Comparison of ENCODE assay signal across 20 mouse cellular contexts in genomic region chr9:110947261-110947661, GRCm38 (mm10). TPM values are rescaled to one million over a fixed set of nuclear protein-coding genes. Genes with fewer than 3 reads are reported as not detected.
DNase-seq lines count a peak whose midpoint lies in the region; ATAC-seq and TF ChIP-seq lines count a peak whose summit lies in the region.
"Had no signal": no experiment of that assay in that cellular context is flagged by ENCODE, and none has a peak within 500 bp of the region (broad histone marks: within the 10 kb centered on the region; RNA-seq: fewer than 3 reads in every experiment).

No protein-coding gene starts in this region.

- 2% methylated on average over 6 of the region's 6 CpGs for WGBS in forebrain, embryonic 11.5 days
- 4% methylated on average over 6 of the region's 6 CpGs for WGBS in forebrain, embryonic 15.5 days
- WGBS in midbrain, embryonic 10.5 days = 0% methylated on average over 6 of the region's 6 CpGs
- 14% methylated on average over 6 of the region's 6 CpGs for WGBS in midbrain, postnatal 0 days
- WGBS in limb, embryonic 10.5 days = 3% methylated on average over 6 of the region's 6 CpGs

- H3K4me1 ChIP-seq in forebrain, embryonic 11.5 days (replicated peaks; ENCODE audit: control insufficient read depth, insufficient read depth, low read length) = peaks cover 12% of the 10 kb centered on the region
- H3K4me1 ChIP-seq in forebrain, embryonic 15.5 days = no peaks in the 10 kb centered on the region; the same call in 1 of the 2 replicates
- peaks cover 34% of the 10 kb centered on the region for H3K4me1 ChIP-seq in midbrain, embryonic 10.5 days
- H3K4me1 ChIP-seq in midbrain, postnatal 0 days (ENCODE audit: insufficient read depth, low read length) = no peaks in the 10 kb centered on the region
- peaks cover 16% of the 10 kb centered on the region for H3K4me1 ChIP-seq in limb, embryonic 10.5 days

- peak overlapping the region; percentile 34 for H3K4me2 ChIP-seq in forebrain, embryonic 11.5 days (ENCODE audit: low read depth, low read length, severe bottlenecking)
- H3K4me2 ChIP-seq in forebrain, embryonic 15.5 days (replicated peaks) = no peak overlapping the region
- H3K4me2 ChIP-seq in midbrain, postnatal 0 days (ENCODE audit: low read depth, low read length, poor library complexity, severe bottlenecking) = no peak overlapping the region
- H3K4me2 ChIP-seq: embryonic facial prominence, embryonic 15.5 days had no signal

- TF ChIP-seq CTCF in midbrain, postnatal 0 days (IDR thresholded peaks at IDR 0.05) = no peak

- no peak overlapping the region for H3K4me3 ChIP-seq in forebrain, embryonic 11.5 days (ENCODE audit: low read depth, low read length)
- H3K4me3 ChIP-seq in forebrain, embryonic 15.5 days = no peak overlapping the region
- peak overlapping the region; percentile 35 for H3K4me3 ChIP-seq in midbrain, embryonic 10.5 days
- no peak overlapping the region for H3K4me3 ChIP-seq in midbrain, postnatal 0 days (ENCODE audit: low read depth, low read length)
- H3K4me3 ChIP-seq in limb, embryonic 10.5 days = peak overlapping the region; percentile 20
- H3K4me3 ChIP-seq: embryonic facial prominence, embryonic 15.5 days had no signal

- peak; percentile 64 for ATAC-seq in forebrain, embryonic 11.5 days (replicated peaks; ENCODE audit: low FRiP score)
- ATAC-seq in forebrain, embryonic 15.5 days (replicated peaks) = no peak
- no peak for ATAC-seq in midbrain, postnatal 0 days (ENCODE audit: low FRiP score)

- H3K27me3 ChIP-seq in forebrain, embryonic 11.5 days (ENCODE audit: control insufficient read depth, insufficient read depth, low read length) = peaks cover 26% of the 10 kb centered on the region
- H3K27me3 ChIP-seq in forebrain, embryonic 15.5 days = peaks cover 25% of the 10 kb centered on the region
- peaks cover 97% of the 10 kb centered on the region for H3K27me3 ChIP-seq in midbrain, embryonic 10.5 days (ENCODE audit: low read depth, poor library complexity, severe bottlenecking)
- peaks cover 10% of the 10 kb centered on the region; the same call in 1 of the 2 replicates for H3K27me3 ChIP-seq in midbrain, postnatal 0 days (ENCODE audit: insufficient read depth, low read length)
- peaks cover 77% of the 10 kb centered on the region for H3K27me3 ChIP-seq in limb, embryonic 10.5 days (ENCODE audit: low read depth, poor library complexity, severe bottlenecking)

- no peaks in the 10 kb centered on the region for H3K36me3 ChIP-seq in forebrain, embryonic 11.5 days (ENCODE audit: control insufficient read depth, insufficient read depth, low read length)
- no peaks in the 10 kb centered on the region for H3K36me3 ChIP-seq in forebrain, embryonic 15.5 days
- H3K36me3 ChIP-seq in midbrain, embryonic 10.5 days = no peaks in the 10 kb centered on the region
- H3K36me3 ChIP-seq in midbrain, postnatal 0 days (ENCODE audit: insufficient read depth, low read length) = no peaks in the 10 kb centered on the region
- no peaks in the 10 kb centered on the region for H3K36me3 ChIP-seq in limb, embryonic 10.5 days
- H3K36me3 ChIP-seq: embryonic facial prominence, embryonic 15.5 days; G1E had no signal

- no peak overlapping the region; the same call in 1 of the 2 replicates for H3K9ac ChIP-seq in forebrain, embryonic 11.5 days (ENCODE audit: low read length)
- no peak overlapping the region for H3K9ac ChIP-seq in forebrain, embryonic 15.5 days (replicated peaks)
- H3K9ac ChIP-seq in midbrain, postnatal 0 days (replicated peaks; ENCODE audit: low read length, poor library complexity, severe bottlenecking) = no peak overlapping the region
- H3K9ac ChIP-seq: embryonic facial prominence, embryonic 15.5 days; liver, embryonic 14.5 days had no signal

- peak; percentile 70 for DNase-seq in forebrain, embryonic 11.5 days (ENCODE audit: low spot score)
- peak; percentile 50 for DNase-seq in midbrain, embryonic 10.5 days (ENCODE audit: low spot score)
- no peak for DNase-seq in midbrain, postnatal 0 days (ENCODE audit: low spot score)
- DNase-seq in ES-CJ7 (ENCODE audit: low read depth, low spot score) = peak; percentile 98
- peak; percentile 45 for DNase-seq in limb, embryonic 10.5 days (ENCODE audit: low spot score)
- no peak for DNase-seq in left cerebral cortex, adult 11 months (ENCODE audit: low spot score)
- DNase-seq in layer of hippocampus, postnatal 25 days (ENCODE audit: extremely low spot score in 1 of 2, low spot score in 1 of 2) = no peak
- DNase-seq: adrenal gland, postnatal 36 days; cerebellum, postnatal 25 days; gastrocnemius, postnatal 25 days; kidney, postnatal 10 days; lung, postnatal 14 days had no signal

- H3K27ac ChIP-seq in forebrain, embryonic 11.5 days (ENCODE audit: low read depth, low read length) = 0 out of 2 replicates have a peak overlapping the region, but pooled peaks have one; percentile 41
- no peak overlapping the region for H3K27ac ChIP-seq in forebrain, embryonic 15.5 days (replicated peaks)
- H3K27ac ChIP-seq in midbrain, embryonic 10.5 days (replicated peaks) = peak overlapping the region; percentile 61; the same call in 1 of the 2 replicates
- H3K27ac ChIP-seq in midbrain, postnatal 0 days (ENCODE audit: low read depth, low read length) = no peak overlapping the region
- H3K27ac ChIP-seq in limb, embryonic 10.5 days = no peak overlapping the region
- H3K27ac ChIP-seq: embryonic facial prominence, embryonic 15.5 days; liver, embryonic 14.5 days had no signal

- no peaks in the 10 kb centered on the region for H3K9me3 ChIP-seq in forebrain, embryonic 11.5 days (ENCODE audit: control insufficient read depth, low read length)
- H3K9me3 ChIP-seq in forebrain, embryonic 15.5 days = no peaks in the 10 kb centered on the region
- H3K9me3 ChIP-seq in midbrain, embryonic 10.5 days (replicated peaks) = no peaks in the 10 kb centered on the region
- H3K9me3 ChIP-seq in midbrain, postnatal 0 days (ENCODE audit: low read length) = no peaks in the 10 kb centered on the region
- no peaks in the 10 kb centered on the region for H3K9me3 ChIP-seq in limb, embryonic 10.5 days (replicated peaks)
- H3K9me3 ChIP-seq: embryonic facial prominence, embryonic 15.5 days; G1E had no signal

RNA-seq across cellular contexts. Expression of gene Tdgf1, which starts 1.3 kb away (rescaled TPM):
- polyA plus RNA-seq in forebrain, embryonic 11.5 days (2014; fragmentation: Nextera tagmentation; extraction: Ambion mirVana) = not detected in 2 replicates
- polyA plus RNA-seq in forebrain, embryonic 15.5 days (2015; fragmentation: Nextera tagmentation; extraction: Ambion mirVana) = not detected in 2 replicates
- 0.11 TPM in 1 of 2 replicates, not detected in the other for polyA plus RNA-seq in midbrain, embryonic 10.5 days (2016; fragmentation: Nextera tagmentation; extraction: Ambion mirVana)
- not detected in 2 replicates for total RNA-seq in midbrain, postnatal 0 days (2014; rRNA removed)
- polyA plus RNA-seq in midbrain, postnatal 0 days (2015; fragmentation: Nextera tagmentation; extraction: Ambion mirVana) = not detected in 2 replicates
- polyA plus RNA-seq in limb, embryonic 10.5 days (2016; fragmentation: Nextera tagmentation; extraction: Ambion mirVana) = not detected in 2 replicates
- under 1 TPM; 0.23 to 0.66 TPM for total RNA-seq in layer of hippocampus, postnatal 25 days (2021)
- total RNA-seq: adrenal gland, postnatal 36 days; gastrocnemius, postnatal 25 days had no signal
- polyA plus RNA-seq: G1E; heart, embryonic 16.5 days; intestine, embryonic 14.5 days; liver, embryonic 14.5 days had no signal

RNA-seq across cellular contexts. Expression of gene Lrrc2, which starts 4.1 kb away (rescaled TPM):
- 0.27 TPM in 1 of 2 replicates, not detected in the other for polyA plus RNA-seq in forebrain, embryonic 11.5 days (2014; fragmentation: Nextera tagmentation; extraction: Ambion mirVana)
- 0.13 and 0.36 TPM in 2 replicates for polyA plus RNA-seq in forebrain, embryonic 15.5 days (2015; fragmentation: Nextera tagmentation; extraction: Ambion mirVana)
- 0.09 and 0.35 TPM in 2 replicates for polyA plus RNA-seq in midbrain, embryonic 10.5 days (2016; fragmentation: Nextera tagmentation; extraction: Ambion mirVana)
- total RNA-seq in midbrain, postnatal 0 days (2014; rRNA removed) = 0.28 and 0.93 TPM in 2 replicates
- 1.1 TPM in 2 replicates for polyA plus RNA-seq in midbrain, postnatal 0 days (2015; fragmentation: Nextera tagmentation; extraction: Ambion mirVana)
- polyA plus RNA-seq in limb, embryonic 10.5 days (2016; fragmentation: Nextera tagmentation; extraction: Ambion mirVana) = 0.08 and 0.20 TPM in 2 replicates
- total RNA-seq in layer of hippocampus, postnatal 25 days (2021) = 1 to 10 TPM; 1.8 to 2.3 TPM
- polyA plus RNA-seq: G1E had no signal

RNA-seq across cellular contexts. Expression of gene Fam240a, which starts 30.6 kb away (rescaled TPM):
- polyA plus RNA-seq in forebrain, embryonic 11.5 days (2014; fragmentation: Nextera tagmentation; extraction: Ambion mirVana) = not detected in 2 replicates
- not detected in 2 replicates for polyA plus RNA-seq in forebrain, embryonic 15.5 days (2015; fragmentation: Nextera tagmentation; extraction: Ambion mirVana)
- not detected in 2 replicates for polyA plus RNA-seq in midbrain, embryonic 10.5 days (2016; fragmentation: Nextera tagmentation; extraction: Ambion mirVana)
- total RNA-seq in midbrain, postnatal 0 days (2014; rRNA removed) = not detected in 2 replicates
- polyA plus RNA-seq in midbrain, postnatal 0 days (2015; fragmentation: Nextera tagmentation; extraction: Ambion mirVana) = not detected in 2 replicates
- polyA plus RNA-seq in limb, embryonic 10.5 days (2016; fragmentation: Nextera tagmentation; extraction: Ambion mirVana) = not detected in 2 replicates
- not detected for total RNA-seq in layer of hippocampus, postnatal 25 days (2021)
- total RNA-seq: adrenal gland, postnatal 36 days; G1E; left cerebral cortex, postnatal 25 days had no signal
- polyA plus RNA-seq: embryonic facial prominence, embryonic 15.5 days; frontal cortex, adult 2 months; G1E; heart, embryonic 16.5 days; intestine, embryonic 14.5 days; liver, embryonic 14.5 days had no signal

RNA-seq across cellular contexts. Expression of gene Rtp3, which starts 43.1 kb away (rescaled TPM):
- polyA plus RNA-seq in forebrain, embryonic 11.5 days (2014; fragmentation: Nextera tagmentation; extraction: Ambion mirVana) = not detected in 2 replicates
- not detected in 2 replicates for polyA plus RNA-seq in forebrain, embryonic 15.5 days (2015; fragmentation: Nextera tagmentation; extraction: Ambion mirVana)
- 0.09 TPM in 1 of 2 replicates, not detected in the other for polyA plus RNA-seq in midbrain, embryonic 10.5 days (2016; fragmentation: Nextera tagmentation; extraction: Ambion mirVana)
- not detected in 2 replicates for total RNA-seq in midbrain, postnatal 0 days (2014; rRNA removed)
- polyA plus RNA-seq in midbrain, postnatal 0 days (2015; fragmentation: Nextera tagmentation; extraction: Ambion mirVana) = 0.06 TPM in 1 of 2 replicates, not detected in the other
- 0.24 TPM in 1 of 2 replicates, not detected in the other for polyA plus RNA-seq in limb, embryonic 10.5 days (2016; fragmentation: Nextera tagmentation; extraction: Ambion mirVana)
- under 1 TPM; 0.10 to 0.26 TPM for total RNA-seq in layer of hippocampus, postnatal 25 days (2021)
- polyA plus RNA-seq: embryonic facial prominence, embryonic 15.5 days; G1E had no signal

Comparison
In these comparisons a context has a peak if more than half of its experiments do, and no peak if none do; other contexts are left out.
1. DNase-seq: peak in forebrain, embryonic 11.5 days (single experiment), midbrain, embryonic 10.5 days (single experiment), ES-CJ7 (single experiment) and limb, embryonic 10.5 days (single experiment); none in midbrain, postnatal 0 days (single experiment), left cerebral cortex, adult 11 months (single experiment) and layer of hippocampus, postnatal 25 days (0 of 2).
2. H3K27ac ChIP-seq: peak in forebrain, embryonic 11.5 days (single experiment) and midbrain, embryonic 10.5 days (single experiment); none in forebrain, embryonic 15.5 days (single experiment), midbrain, postnatal 0 days (single experiment) and limb, embryonic 10.5 days (single experiment).
3. H3K4me3 ChIP-seq: peak in midbrain, embryonic 10.5 days (single experiment) and limb, embryonic 10.5 days (single experiment); none in forebrain, embryonic 11.5 days (single experiment), forebrain, embryonic 15.5 days (single experiment) and midbrain, postnatal 0 days (single experiment).